Mouse (Mus musculus): ENCODE data around the gene Eno3. TPM values are rescaled to one million over a fixed set of nuclear protein-coding genes. Genes with fewer than 3 reads are reported as not detected.

Eno3 gene
- total RNA-seq, 2 experiments from 2014 or later = 8.3 to 8.6 TPM

- intact Hi-C loops (cut with DNase I) = loop anchor here (2.0 kb wide), 1 partner anchor 14 kb away; the partner anchor contains the start of gene Spag7
These were observed 2.6 kb upstream of the Eno3 start, which contains the start of gene Pfn1 for GRCm38 (mm10) chr11:70654198-70654922. Gene Pfn1 (minus strand): TSS chr11:70654644.

DNA sequence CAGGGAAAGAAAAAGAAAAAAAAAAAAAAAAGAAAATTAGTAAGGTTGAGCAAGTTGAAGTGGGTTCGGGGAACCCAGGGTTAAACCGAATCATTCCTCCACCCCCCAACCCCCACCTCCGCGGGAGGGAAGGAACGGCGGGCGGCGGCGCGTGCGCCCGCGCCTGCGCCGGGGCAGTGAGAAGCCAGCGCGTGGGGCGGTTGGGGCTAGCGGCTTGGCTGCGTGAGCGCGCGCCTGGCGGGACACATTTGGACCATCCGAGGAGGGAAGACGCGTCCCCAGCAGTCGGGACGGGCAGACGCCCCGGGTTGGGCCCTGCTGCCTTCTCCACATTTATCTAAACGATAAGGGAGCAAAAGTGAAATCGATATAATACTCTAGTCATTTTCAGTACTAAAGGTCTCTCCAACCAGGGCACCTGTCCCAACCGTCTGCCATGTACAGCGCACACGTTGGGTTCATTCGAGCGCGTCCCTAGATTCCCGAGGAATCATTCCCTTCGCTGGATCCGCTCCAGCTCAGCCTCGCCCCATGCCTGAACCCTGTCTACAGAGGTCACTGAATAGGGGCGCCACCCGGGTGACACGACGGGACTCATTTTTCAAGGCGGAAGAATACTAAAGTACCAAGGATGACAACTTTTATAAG, 2.0 kb upstream of the Eno3 start:
- intact Hi-C loops (cut with DNase I) = loop anchor here (2.0 kb wide), 1 partner anchor 14 kb away; the partner anchor contains the start of gene Spag7
- peak; percentile 56 to 76 for DNase-seq (ENCODE audit: low spot score in 2 of 2)

More at GRCm38 (mm10) chr11:70654198-70654922, 2.6 kb upstream of the Eno3 start, which contains the start of gene Pfn1:
- DNase-seq (ENCODE audit: low spot score in 2 of 2) = peak; percentile 68 to 69

- no peak for DNase-seq (ENCODE audit: low spot score in 2 of 2)
- intact Hi-C loops (cut with DNase I) = loop anchor here (2.0 kb wide), 1 partner anchor 13 kb away; the partner anchor contains the start of gene Spag7
These were observed 1.2 kb upstream of the Eno3 start for GRCm38 (mm10) chr11:70655571-70656455.

DNA sequence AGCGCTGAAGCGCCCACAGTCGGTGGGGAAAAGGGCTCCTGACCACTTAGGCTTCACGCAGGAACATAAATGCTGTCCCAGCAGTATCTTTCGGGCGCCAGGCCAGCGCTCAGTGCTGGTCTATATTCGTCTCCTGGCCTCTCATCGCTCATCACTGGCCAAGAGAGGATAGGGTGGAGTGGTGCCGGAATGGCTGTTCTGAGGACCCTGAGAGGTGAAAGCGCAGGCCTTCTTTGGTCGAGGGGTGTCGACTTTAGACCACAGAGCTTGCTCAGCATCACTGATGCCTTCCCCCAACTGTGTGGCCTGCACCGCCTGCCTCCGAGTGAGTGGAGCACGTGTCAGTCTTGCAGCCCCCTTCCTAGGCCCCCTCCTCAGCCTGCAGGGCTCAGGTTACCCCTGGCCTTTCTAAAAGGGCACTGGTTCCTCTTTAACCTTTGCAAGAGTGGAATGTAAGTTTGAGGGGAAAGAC, 510 bp upstream of the Eno3 start:
- no peak for DNase-seq (ENCODE audit: low spot score in 2 of 2)
- intact Hi-C loops (cut with DNase I) = no loop called here

DNA sequence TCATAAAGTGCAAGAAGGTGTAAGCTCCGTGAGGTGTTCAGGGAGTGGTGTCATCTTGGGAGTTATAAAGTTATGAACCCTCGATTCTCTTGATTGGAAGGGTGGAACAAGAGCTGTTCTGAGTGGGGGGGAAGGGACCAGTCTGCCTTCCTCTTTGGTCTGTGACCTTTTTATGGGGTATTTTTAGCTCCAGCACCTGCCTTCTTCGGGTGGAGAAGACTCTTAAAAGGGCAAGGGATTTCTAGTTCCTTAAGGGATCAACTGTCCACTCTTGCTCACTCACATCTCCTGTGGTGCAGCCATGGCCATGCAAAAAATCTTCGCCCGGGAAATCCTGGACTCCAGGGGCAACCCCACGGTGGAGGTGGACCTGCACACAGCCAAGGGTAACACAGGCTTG, 571 bp downstream of the Eno3 start:
- intact Hi-C loops (cut with DNase I) = no loop called here
- DNase-seq (ENCODE audit: low spot score in 2 of 2) = no peak

DNA sequence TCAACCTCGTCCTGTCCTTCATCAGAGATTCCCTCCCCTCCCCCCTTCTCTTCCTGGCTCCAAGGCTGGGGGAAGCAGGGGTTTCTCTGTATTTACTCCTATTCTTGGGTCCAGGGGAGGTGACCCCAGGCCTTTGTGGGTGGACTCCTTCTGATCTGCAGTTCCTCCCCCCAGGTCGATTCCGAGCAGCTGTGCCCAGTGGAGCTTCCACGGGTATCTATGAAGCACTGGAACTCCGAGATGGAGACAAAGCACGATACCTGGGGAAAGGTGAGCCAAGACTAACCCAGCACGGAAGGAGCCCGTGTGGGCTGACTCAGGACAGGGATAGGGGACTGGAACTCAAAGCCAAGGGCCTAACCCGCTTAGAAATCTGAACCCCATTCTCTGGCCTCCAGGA, 989 bp downstream of the Eno3 start:
- intact Hi-C loops (cut with DNase I) = no loop called here
- DNase-seq (ENCODE audit: low spot score in 2 of 2) = no peak

DNA sequence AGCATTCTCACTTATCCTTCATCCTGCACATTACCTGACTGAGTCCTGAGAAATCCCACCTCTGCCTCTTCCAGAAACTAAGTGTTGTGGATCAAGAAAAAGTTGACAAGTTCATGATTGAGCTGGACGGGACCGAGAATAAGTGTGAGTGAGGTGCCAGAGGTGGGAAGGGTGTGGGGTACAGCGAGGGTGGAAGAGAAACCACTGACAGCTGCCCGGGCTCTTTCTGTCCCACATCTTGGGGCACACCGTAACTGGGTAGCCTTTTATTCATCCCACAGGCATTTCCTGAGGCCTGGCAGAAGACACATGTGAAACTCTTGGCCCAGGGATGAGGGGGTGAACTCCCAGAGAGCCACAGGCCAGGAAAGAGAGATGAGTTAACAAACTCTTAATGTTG, 1.5 kb downstream of the Eno3 start:
- no peak for DNase-seq (ENCODE audit: low spot score in 2 of 2)
- intact Hi-C loops (cut with DNase I) = no loop called here

GRCm38 (mm10) chr11:70658942-70659341, 1.9 kb downstream of the Eno3 start:
- no peak for DNase-seq (ENCODE audit: low spot score in 2 of 2)
- intact Hi-C loops (cut with DNase I) = no loop called here

GRCm38 (mm10) chr11:70660571-70660970, 3.6 kb downstream of the Eno3 start:
- no peak for DNase-seq (ENCODE audit: low spot score in 2 of 2)
- intact Hi-C loops (cut with DNase I) = no loop called here

- DNase-seq (ENCODE audit: low spot score in 2 of 2) = no peak
- intact Hi-C loops (cut with DNase I) = no loop called here
These were observed 6.1 kb downstream of the Eno3 start for GRCm38 (mm10) chr11:70663101-70663500.

DNA sequence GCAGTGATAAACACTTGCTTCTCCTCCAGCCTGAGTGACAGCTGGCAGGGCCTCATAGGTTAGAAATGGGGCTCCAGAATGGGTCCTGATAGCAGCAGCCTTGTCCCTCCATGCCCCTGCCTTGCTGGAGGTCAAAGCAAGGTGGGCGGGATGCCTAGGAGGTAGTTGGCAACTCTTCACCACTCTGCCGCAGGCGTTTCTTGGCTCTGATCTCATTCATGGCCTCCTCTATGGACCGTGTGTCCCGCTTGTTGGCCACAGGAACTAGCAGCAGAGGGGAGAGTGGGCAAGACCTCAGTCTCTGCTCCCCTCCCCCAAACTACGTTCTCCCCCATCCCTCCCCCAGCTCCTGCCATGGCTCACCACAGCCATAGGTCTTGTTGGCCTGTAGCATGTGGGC, 7.0 kb downstream of the Eno3 start:
- DNase-seq (ENCODE audit: low spot score in 2 of 2) = no peak
- intact Hi-C loops (cut with DNase I) = no loop called here

- no peak for DNase-seq (ENCODE audit: low spot score in 2 of 2)
- intact Hi-C loops (cut with DNase I) = no loop called here
These were observed 7.7 kb downstream of the Eno3 start for GRCm38 (mm10) chr11:70664741-70665140.

GRCm38 (mm10) chr11:70666687-70667086, 9.7 kb downstream of the Eno3 start:
- DNase-seq (ENCODE audit: low spot score in 2 of 2) = no peak
- intact Hi-C loops (cut with DNase I) = no loop called here

GRCm38 (mm10) chr11:70667271-70668150, 10.5 kb downstream of the Eno3 start:
- intact Hi-C loops (cut with DNase I) = loop anchor here (2.0 kb wide), 1 partner anchor 13 kb away; the partner anchor contains the start of gene Pfn1
- no peak for DNase-seq (ENCODE audit: low spot score in 2 of 2)

DNA sequence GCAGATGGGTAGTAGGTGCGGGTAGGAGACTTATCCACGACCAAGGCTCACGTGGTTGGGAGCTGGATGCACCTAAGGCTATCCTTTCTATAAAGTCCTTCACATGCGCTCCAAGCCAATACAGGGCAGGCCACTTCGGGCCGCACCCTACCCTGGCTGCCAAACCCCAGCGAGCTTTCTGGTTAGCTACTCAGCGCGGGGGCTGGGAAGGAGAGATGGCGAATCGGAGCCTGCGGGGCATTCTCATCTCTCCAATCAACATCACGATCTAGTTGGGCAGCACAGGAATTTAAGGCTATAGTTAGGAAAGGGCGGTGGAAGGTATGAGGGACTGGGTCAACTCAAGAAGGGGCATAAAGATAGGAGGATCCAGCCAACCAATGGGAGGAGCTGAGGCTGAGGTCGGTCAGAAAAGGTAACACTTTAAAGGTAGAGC, 11.4 kb downstream of the Eno3 start:
- intact Hi-C loops (cut with DNase I) = loop anchor here (2.0 kb wide), 1 partner anchor 14 kb away; the partner anchor contains the start of gene Pfn1
- no peak for DNase-seq (ENCODE audit: low spot score in 2 of 2)

- intact Hi-C loops (cut with DNase I) = loop anchor here (2.0 kb wide), 1 partner anchor 14 kb away; the partner anchor contains the start of gene Pfn1
- peak; percentile 98 to 99 for DNase-seq (ENCODE audit: low spot score in 2 of 2)
These were observed 11.9 kb downstream of the Eno3 start, which contains the start of gene Spag7 for GRCm38 (mm10) chr11:70668771-70669505. Gene Spag7 (minus strand): TSS chr11:70669416.

DNA sequence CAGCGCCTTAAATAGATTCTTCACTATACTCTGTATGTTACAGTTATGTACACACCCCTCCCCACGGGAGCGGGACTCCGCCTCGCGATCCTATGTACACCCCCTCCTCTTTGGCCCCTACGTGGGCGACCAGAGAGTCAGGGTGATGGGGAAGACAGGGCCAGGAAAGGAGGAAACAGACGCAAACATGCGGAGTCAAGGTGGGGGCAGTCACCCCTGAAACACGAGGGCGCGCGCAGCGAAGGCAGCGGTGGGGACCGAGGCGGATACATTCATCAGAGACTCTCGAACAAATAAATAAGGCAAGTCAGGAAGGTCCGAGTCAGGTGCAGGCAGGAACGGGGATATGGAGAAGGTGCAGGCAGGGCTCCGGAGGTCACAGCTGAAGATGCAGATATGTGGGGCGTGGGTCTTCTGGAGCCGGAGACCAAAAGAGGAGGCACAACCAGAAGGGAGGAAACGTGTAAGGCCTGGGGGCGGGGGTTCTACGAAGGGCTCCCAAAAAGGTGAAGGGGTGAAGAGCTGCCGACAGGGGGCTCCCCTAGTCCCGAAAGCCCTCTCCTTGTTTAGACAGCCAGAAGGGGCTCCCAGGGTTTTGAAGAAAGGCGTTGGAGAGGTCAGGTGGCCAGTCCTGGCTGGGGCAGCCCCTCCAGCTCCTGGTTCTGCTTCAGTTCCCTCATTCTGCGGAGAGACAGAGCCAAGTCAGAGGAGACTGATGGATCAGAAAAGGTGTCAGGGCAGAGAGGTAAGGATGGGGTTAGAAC, 12.8 kb downstream of the Eno3 start:
- intact Hi-C loops (cut with DNase I) = loop anchor here (2.0 kb wide), 1 partner anchor 15 kb away; the partner anchor contains the start of gene Pfn1
- peak; percentile 72 for DNase-seq (ENCODE audit: low spot score in 2 of 2)

Measured in left cerebral cortex, postnatal 14 days (tissue).